Comparison of ENCODE assay signal across 25 mouse cellular contexts in genomic region chr3:155409867-155410266, GRCm38 (mm10).
DNase-seq lines count a peak whose midpoint lies in the region; ATAC-seq lines count a peak whose summit lies in the region.
"Had no signal": no experiment of that assay in that cellular context is flagged by ENCODE, and none has a peak within 500 bp of the region (broad histone marks: within the 10 kb centered on the region; RNA-seq: fewer than 3 reads in every experiment).

No protein-coding gene starts in this region.

- no peak overlapping the region for H3K27ac ChIP-seq in hindbrain, embryonic 11.5 days (ENCODE audit: low read depth, low read length)
- H3K27ac ChIP-seq in hindbrain, embryonic 16.5 days (ENCODE audit: low read depth, low read length): no peak overlapping the region
- 0 out of 2 replicates have a peak overlapping the region, but pooled peaks have one; percentile 20 for H3K27ac ChIP-seq in embryonic facial prominence, embryonic 11.5 days (replicated peaks; ENCODE audit: low read depth, low read length)
- H3K27ac ChIP-seq in limb, embryonic 10.5 days: peak overlapping the region; percentile 32
- H3K27ac ChIP-seq in midbrain, embryonic 15.5 days: no peak overlapping the region
- H3K27ac ChIP-seq: hindbrain, embryonic 15.5 days; intestine, embryonic 15.5 days; kidney, embryonic 15.5 days; left cerebral cortex, adult 2 months; macrophage; stomach, embryonic 15.5 days had no signal

- ATAC-seq in hindbrain, embryonic 11.5 days (ENCODE audit: low FRiP score): peak; percentile 51
- no peak for ATAC-seq in hindbrain, embryonic 16.5 days
- peak; percentile 58 for ATAC-seq in embryonic facial prominence, embryonic 11.5 days (replicated peaks; ENCODE audit: insufficient number of reproducible peaks, low FRiP score, low TSS enrichment, low read depth)
- peak; percentile 45; the same call in 1 of the 2 replicates for ATAC-seq in midbrain, embryonic 15.5 days (replicated peaks)
- ATAC-seq: intestine, embryonic 15.5 days; liver, postnatal 0 days; lung, postnatal 0 days; Patski had no signal

- H3K4me2 ChIP-seq in hindbrain, embryonic 11.5 days (replicated peaks; ENCODE audit: low read depth, low read length): no peak overlapping the region
- H3K4me2 ChIP-seq in hindbrain, embryonic 16.5 days (ENCODE audit: low read length): no peak overlapping the region
- no peak overlapping the region for H3K4me2 ChIP-seq in embryonic facial prominence, embryonic 11.5 days (ENCODE audit: low read depth, low read length)
- H3K4me2 ChIP-seq in midbrain, embryonic 15.5 days: no peak overlapping the region
- H3K4me2 ChIP-seq: heart, embryonic 11.5 days; hindbrain, embryonic 15.5 days; intestine, embryonic 15.5 days; kidney, embryonic 15.5 days; stomach, embryonic 15.5 days had no signal

- no peak for DNase-seq in hindbrain, embryonic 11.5 days (ENCODE audit: low spot score)
- no peak for DNase-seq in embryonic facial prominence, embryonic 11.5 days (ENCODE audit: low spot score)
- DNase-seq in limb, embryonic 10.5 days (ENCODE audit: low spot score): no peak
- DNase-seq in embryo, embryonic 9.5 days (ENCODE audit: extremely low spot score): no peak
- no peak for DNase-seq in frontal cortex, adult 2 months (ENCODE audit: extremely low spot score in 1 of 2, low spot score in 1 of 2)
- DNase-seq: adrenal gland, postnatal 36 days; cerebellum, adult 11 months; cerebellum, adult 9-11 months; gastrocnemius, postnatal 10 days; heart, adult 11 months; kidney, postnatal 36 days; liver, postnatal 0 days; right cerebral cortex, postnatal 4 days; thymus, postnatal 25 days had no signal

- no peak overlapping the region for H3K9ac ChIP-seq in hindbrain, embryonic 11.5 days (ENCODE audit: low read depth, low read length)
- H3K9ac ChIP-seq in hindbrain, embryonic 16.5 days (ENCODE audit: low read depth, low read length): no peak overlapping the region
- H3K9ac ChIP-seq in embryonic facial prominence, embryonic 11.5 days (replicated peaks; ENCODE audit: low read length): no peak overlapping the region
- H3K9ac ChIP-seq in midbrain, embryonic 15.5 days: no peak overlapping the region
- H3K9ac ChIP-seq: hindbrain, embryonic 15.5 days; intestine, embryonic 15.5 days; kidney, embryonic 15.5 days; liver, postnatal 0 days; stomach, embryonic 15.5 days had no signal

- WGBS in hindbrain, embryonic 11.5 days: 67% methylated on average over 2 of the region's 2 CpGs
- 77% methylated on average over 2 of the region's 2 CpGs for WGBS in hindbrain, embryonic 16.5 days
- 50% methylated on average over 2 of the region's 2 CpGs for WGBS in embryonic facial prominence, embryonic 11.5 days
- WGBS in limb, embryonic 10.5 days: 66% methylated on average over 2 of the region's 2 CpGs
- 64% methylated on average over 2 of the region's 2 CpGs for WGBS in midbrain, embryonic 15.5 days

- no peaks in the 10 kb centered on the region for H3K9me3 ChIP-seq in hindbrain, embryonic 11.5 days (ENCODE audit: control insufficient read depth, low read length)
- H3K9me3 ChIP-seq in hindbrain, embryonic 16.5 days (ENCODE audit: control insufficient read depth, low read length): no peaks in the 10 kb centered on the region
- H3K9me3 ChIP-seq in embryonic facial prominence, embryonic 11.5 days (replicated peaks; ENCODE audit: control insufficient read depth, low read length): no peaks in the 10 kb centered on the region
- H3K9me3 ChIP-seq in limb, embryonic 10.5 days (replicated peaks): no peaks in the 10 kb centered on the region
- no peaks in the 10 kb centered on the region for H3K9me3 ChIP-seq in midbrain, embryonic 15.5 days
- H3K9me3 ChIP-seq: hindbrain, embryonic 15.5 days; intestine, embryonic 15.5 days; kidney, embryonic 15.5 days; stomach, embryonic 15.5 days had no signal

- no peaks in the 10 kb centered on the region for H3K4me1 ChIP-seq in hindbrain, embryonic 11.5 days (replicated peaks; ENCODE audit: control insufficient read depth, insufficient read depth, low read length)
- no peaks in the 10 kb centered on the region for H3K4me1 ChIP-seq in hindbrain, embryonic 16.5 days (ENCODE audit: control insufficient read depth, insufficient read depth, low read depth, low read length)
- no peaks in the 10 kb centered on the region for H3K4me1 ChIP-seq in embryonic facial prominence, embryonic 11.5 days (ENCODE audit: control insufficient read depth, insufficient read depth, low read length)
- peaks cover 19% of the 10 kb centered on the region for H3K4me1 ChIP-seq in limb, embryonic 10.5 days
- peaks cover 9% of the 10 kb centered on the region for H3K4me1 ChIP-seq in midbrain, embryonic 15.5 days
- H3K4me1 ChIP-seq: intestine, embryonic 15.5 days; kidney, embryonic 15.5 days; stomach, embryonic 15.5 days had no signal

- no peaks in the 10 kb centered on the region for H3K27me3 ChIP-seq in hindbrain, embryonic 11.5 days (ENCODE audit: control insufficient read depth, insufficient read depth, low read length)
- no peaks in the 10 kb centered on the region for H3K27me3 ChIP-seq in hindbrain, embryonic 16.5 days (replicated peaks; ENCODE audit: control insufficient read depth, insufficient read depth, low read length)
- H3K27me3 ChIP-seq in embryonic facial prominence, embryonic 11.5 days (ENCODE audit: control insufficient read depth, insufficient read depth, low read length): no peaks in the 10 kb centered on the region
- H3K27me3 ChIP-seq in limb, embryonic 10.5 days (ENCODE audit: low read depth, poor library complexity, severe bottlenecking): no peaks in the 10 kb centered on the region
- H3K27me3 ChIP-seq in midbrain, embryonic 15.5 days (replicated peaks): no peaks in the 10 kb centered on the region
- H3K27me3 ChIP-seq: hindbrain, embryonic 15.5 days; intestine, embryonic 15.5 days; kidney, embryonic 15.5 days; Patski; stomach, embryonic 15.5 days had no signal

- no peak overlapping the region for H3K4me3 ChIP-seq in hindbrain, embryonic 11.5 days (ENCODE audit: low read depth, low read length)
- H3K4me3 ChIP-seq in hindbrain, embryonic 16.5 days (ENCODE audit: low read length): no peak overlapping the region
- no peak overlapping the region for H3K4me3 ChIP-seq in embryonic facial prominence, embryonic 11.5 days (ENCODE audit: low read depth, low read length)
- no peak overlapping the region for H3K4me3 ChIP-seq in limb, embryonic 10.5 days
- no peak overlapping the region for H3K4me3 ChIP-seq in midbrain, embryonic 15.5 days
- H3K4me3 ChIP-seq: hindbrain, embryonic 15.5 days; intestine, embryonic 15.5 days; kidney, embryonic 15.5 days; left cerebral cortex, adult 2 months; stomach, embryonic 15.5 days had no signal

- no peaks in the 10 kb centered on the region for H3K36me3 ChIP-seq in hindbrain, embryonic 11.5 days (ENCODE audit: control insufficient read depth, insufficient read depth, low read length)
- H3K36me3 ChIP-seq in hindbrain, embryonic 16.5 days (ENCODE audit: control insufficient read depth, insufficient read depth, low read length): no peaks in the 10 kb centered on the region
- no peaks in the 10 kb centered on the region for H3K36me3 ChIP-seq in embryonic facial prominence, embryonic 11.5 days (replicated peaks; ENCODE audit: control insufficient read depth, insufficient read depth, low read depth, low read length)
- H3K36me3 ChIP-seq in limb, embryonic 10.5 days: no peaks in the 10 kb centered on the region
- no peaks in the 10 kb centered on the region for H3K36me3 ChIP-seq in midbrain, embryonic 15.5 days (replicated peaks)
- H3K36me3 ChIP-seq: hindbrain, embryonic 15.5 days; intestine, embryonic 15.5 days; kidney, embryonic 15.5 days; stomach, embryonic 15.5 days had no signal

Comparison
In these comparisons a context has a peak if more than half of its experiments do, and no peak if none do; other contexts are left out.
1. H3K27ac ChIP-seq: peak in embryonic facial prominence, embryonic 11.5 days (single experiment) and limb, embryonic 10.5 days (single experiment); none in hindbrain, embryonic 11.5 days (single experiment), hindbrain, embryonic 16.5 days (single experiment) and midbrain, embryonic 15.5 days (single experiment).